Mouse (Mus musculus) midbrain, embryonic 14.5 days (tissue): ENCODE measurements around the gene Kirrel. TPM values are rescaled to one million over a fixed set of nuclear protein-coding genes. Genes with fewer than 3 reads are reported as not detected.
A peak's percentile ranks its signal among the peaks of the same experiment; 100 is the strongest.

ENCODE experiments used
- ATAC-seq: fragments of 200-750 bp; cut with Nextera tagmentation; 2 replicates; pipeline ENCODE4 v1.8.0; 2017; ENCODE audit warnings: moderate number of reproducible peaks, moderate library complexity; ENCODE audit not compliant: low FRiP score, low TSS enrichment
- DNase-seq: peaks from one replicate; pipeline ENCODE4 v3.0.0-alpha.2; 2015
- H3K27ac ChIP-seq: fragments of 300-500 bp; sonication (generic); replicated peaks from 2 replicates; pipeline ENCODE4 v1.5.1; 2014; ENCODE audit warnings: mild to moderate bottlenecking, low read depth, low read length, moderate library complexity
- H3K27me3 ChIP-seq: fragments of 300-500 bp; sonication (generic); 2 replicates; pipeline ENCODE4 v1.6.1; 2014; ENCODE audit warnings: low read length, control low read depth, mixed read lengths; ENCODE audit not compliant: control insufficient read depth, insufficient read depth
- H3K36me3 ChIP-seq: fragments of 300-500 bp; sonication (generic); 2 replicates; pipeline ENCODE4 v1.6.1; 2014; ENCODE audit warnings: low read length, control low read depth; ENCODE audit not compliant: control insufficient read depth, insufficient read depth
- H3K4me1 ChIP-seq: fragments of 300-500 bp; sonication (generic); 2 replicates; pipeline ENCODE4 v1.6.1; 2014; ENCODE audit warnings: mild to moderate bottlenecking, antibody characterized with exemption, low read length, control low read depth; ENCODE audit not compliant: control insufficient read depth, insufficient read depth
- H3K4me2 ChIP-seq: fragments of 300-500 bp; sonication (generic); 2 replicates; pipeline ENCODE4 v1.6.1; 2014; ENCODE audit warnings: mild to moderate bottlenecking, low read length, moderate library complexity
- H3K4me3 ChIP-seq: fragments of 300-500 bp; sonication (generic); replicated peaks from 2 replicates; pipeline ENCODE4 v1.5.1; 2014; ENCODE audit warnings: low read depth, low read length
- H3K9ac ChIP-seq: fragments of 300-500 bp; sonication (generic); replicated peaks from 2 replicates; pipeline ENCODE4 v1.6.1; 2014; ENCODE audit warnings: mild to moderate bottlenecking, low read length, moderate library complexity
- H3K9me3 ChIP-seq: fragments of 300-500 bp; sonication (generic); 2 replicates; pipeline ENCODE4 v1.6.1; 2016; ENCODE audit warnings: low read length, control low read depth, mixed read lengths; ENCODE audit not compliant: control insufficient read depth
- WGBS: fragments of 180-500 bp; shearing (Covaris S2); extraction: QIAGEN DNeasy Blood & Tissue Kit; methylation state at CpG from one replicate; pipeline ENCODE4 v1.1.7; 2014; 5-methylcytosine and 5-hydroxymethylcytosine counted together
- polyA plus RNA-seq: library from polyadenylated mRNA; unstranded; fragments of >200 nt; fragmentation: Nextera tagmentation; extraction: Ambion mirVana; gene quantifications from 2 replicates; pipeline ENCODE4 v1.2.1, GENCODE M21; 2014

The Kirrel gene
- polyA plus RNA-seq, 1 experiment from 2014 or later = 5.8 TPM

- WGBS = 77% methylated on average over 13 of the region's 13 CpGs
- peaks cover 17% of the 10 kb centered on the region for H3K36me3 ChIP-seq
Measured at GRCm38 (mm10) chr3:87089694-87090565, 84.6 kb downstream of the Kirrel start.

GRCm38 (mm10) chr3:87087146-87087545, 87.4 kb downstream of the Kirrel start:
- Histone ChIP-seq H3K4me2 (no peak overlapping the region), H3K27ac (no peak overlapping the region), H3K36me3 (peaks cover 40% of the 10 kb centered on the region), H3K9ac (no peak overlapping the region), H3K9me3 (no peaks in the 10 kb centered on the region), H3K4me1 (no peaks in the 10 kb centered on the region), H3K27me3 (no peaks in the 10 kb centered on the region), H3K4me3 (no peak overlapping the region)
- ATAC-seq (no peak), DNase-seq (no peak)
- WGBS = 56% methylated on average over 7 of the region's 7 CpGs

More at GRCm38 (mm10) chr3:87089694-87090565, 84.6 kb downstream of the Kirrel start:
- DNase-seq (peak; percentile 91), ATAC-seq (peak; percentile 79; the same call in 1 of the 2 replicates)
- no peak overlapping the region for H3K4me3 ChIP-seq
- H3K4me1 ChIP-seq = 0 out of 2 replicates have a peak, but pooled peaks cover 4% of the 10 kb centered on the region
- H3K4me2 ChIP-seq = no peak overlapping the region
- no peak overlapping the region for H3K9ac ChIP-seq
- no peak overlapping the region for H3K27ac ChIP-seq
- no peaks in the 10 kb centered on the region for H3K9me3 ChIP-seq
- no peaks in the 10 kb centered on the region for H3K27me3 ChIP-seq

GRCm38 (mm10) chr3:87082235-87082634, 92.3 kb downstream of the Kirrel start:
- 66% methylated on average over 3 of the region's 3 CpGs for WGBS
- ATAC-seq (peak; percentile 27; the same call in 1 of the 2 replicates), DNase-seq (peak; percentile 56)
- Histone ChIP-seq H3K9me3 (no peaks in the 10 kb centered on the region), H3K36me3 (peaks cover 46% of the 10 kb centered on the region), H3K4me3 (no peak overlapping the region), H3K27me3 (no peaks in the 10 kb centered on the region), H3K4me2 (no peak overlapping the region), H3K4me1 (no peaks in the 10 kb centered on the region), H3K9ac (no peak overlapping the region), H3K27ac (no peak overlapping the region)

GRCm38 (mm10) chr3:87079751-87080150, 94.8 kb downstream of the Kirrel start:
- H3K36me3 ChIP-seq = peaks cover 34% of the 10 kb centered on the region
- no peak overlapping the region for H3K9ac ChIP-seq
- WGBS = 92% methylated on average over 4 of the region's 4 CpGs
- no peak overlapping the region for H3K4me2 ChIP-seq
- no peaks in the 10 kb centered on the region for H3K27me3 ChIP-seq
- H3K9me3 ChIP-seq = no peaks in the 10 kb centered on the region
- no peak for ATAC-seq
- H3K4me1 ChIP-seq = no peaks in the 10 kb centered on the region
- DNase-seq = no peak
- no peak overlapping the region for H3K4me3 ChIP-seq
- no peak overlapping the region for H3K27ac ChIP-seq

DNA sequence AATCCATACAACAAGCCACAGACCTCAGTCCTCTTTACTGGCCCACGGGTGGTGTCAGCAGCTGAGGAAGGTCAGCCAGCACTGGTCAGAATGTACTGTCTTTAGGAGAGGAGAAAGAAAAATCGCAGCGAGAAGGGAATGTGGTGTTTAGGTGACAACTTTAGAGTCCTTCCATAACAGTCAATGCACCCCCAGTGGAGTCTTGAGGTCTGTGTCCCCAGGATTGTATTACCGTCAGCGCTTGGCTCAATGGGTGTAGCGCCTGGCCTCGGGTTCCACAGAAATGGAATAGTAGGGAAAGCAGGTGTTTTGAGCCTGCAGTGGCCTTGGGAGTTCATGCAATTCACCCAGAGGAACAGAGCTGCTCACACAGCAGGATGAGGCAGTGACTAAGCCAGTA, 95.2 kb downstream of the Kirrel start:
- WGBS = 93% methylated on average over 7 of the region's 7 CpGs
- Histone ChIP-seq H3K9ac (no peak overlapping the region), H3K27me3 (no peaks in the 10 kb centered on the region), H3K4me1 (no peaks in the 10 kb centered on the region), H3K27ac (no peak overlapping the region), H3K36me3 (peaks cover 30% of the 10 kb centered on the region), H3K4me3 (no peak overlapping the region), H3K4me2 (no peak overlapping the region), H3K9me3 (no peaks in the 10 kb centered on the region)
- no peak for DNase-seq
- ATAC-seq = no peak

- Histone ChIP-seq H3K9ac (no peak overlapping the region), H3K4me1 (peaks cover 4% of the 10 kb centered on the region; the same call in 1 of the 2 replicates), H3K9me3 (no peaks in the 10 kb centered on the region), H3K4me2 (no peak overlapping the region), H3K36me3 (peaks cover 14% of the 10 kb centered on the region), H3K27ac (no peak overlapping the region), H3K4me3 (no peak overlapping the region), H3K27me3 (no peaks in the 10 kb centered on the region)
- WGBS = 84% methylated on average over 9 of the region's 9 CpGs
- no peak for ATAC-seq
- DNase-seq = no peak
Measured at GRCm38 (mm10) chr3:87077681-87078080, 96.9 kb downstream of the Kirrel start.

DNA sequence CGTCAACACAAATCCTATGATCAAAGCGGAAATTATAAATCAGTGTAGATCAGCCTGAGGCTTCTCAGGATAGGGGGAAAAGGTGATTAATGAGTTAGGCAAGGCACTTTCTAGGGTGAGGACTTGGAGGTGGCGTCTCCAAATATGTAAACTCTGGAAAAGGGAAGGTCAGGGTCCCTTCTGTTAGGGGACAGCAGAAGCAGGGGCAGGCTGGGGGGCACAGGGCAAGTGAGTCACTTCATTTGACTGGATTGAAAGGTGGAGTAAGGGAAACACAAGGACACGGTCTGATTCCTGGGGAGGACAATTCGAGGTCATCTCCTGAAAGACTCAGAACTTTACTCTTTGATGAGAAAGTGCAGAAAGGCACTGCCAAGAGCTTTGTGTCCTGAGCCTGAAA, 97.6 kb downstream of the Kirrel start:
- no peak overlapping the region for H3K4me3 ChIP-seq
- no peak overlapping the region for H3K27ac ChIP-seq
- DNase-seq (no peak), ATAC-seq (no peak)
- H3K36me3 ChIP-seq = peaks cover 10% of the 10 kb centered on the region
- no peaks in the 10 kb centered on the region for H3K27me3 ChIP-seq
- no peak overlapping the region for H3K9ac ChIP-seq
- WGBS = 87% methylated on average over 5 of the region's 5 CpGs
- no peak overlapping the region for H3K4me2 ChIP-seq
- peaks cover 4% of the 10 kb centered on the region; the same call in 1 of the 2 replicates for H3K4me1 ChIP-seq
- H3K9me3 ChIP-seq = no peaks in the 10 kb centered on the region

- H3K9ac ChIP-seq = no peak overlapping the region
- ATAC-seq = no peak
Measured at GRCm38 (mm10) chr3:87076161-87076560, 98.4 kb downstream of the Kirrel start.

More at GRCm38 (mm10) chr3:87076161-87076560, 98.4 kb downstream of the Kirrel start:
- no peak for DNase-seq
- H3K27me3 ChIP-seq = no peaks in the 10 kb centered on the region
- H3K4me1 ChIP-seq = peaks cover 4% of the 10 kb centered on the region; the same call in 1 of the 2 replicates
- H3K4me2 ChIP-seq = no peak overlapping the region
- WGBS = 83% methylated on average over 7 of the region's 7 CpGs
- H3K9me3 ChIP-seq = no peaks in the 10 kb centered on the region
- H3K4me3 ChIP-seq = no peak overlapping the region
- H3K36me3 ChIP-seq = peaks cover 4% of the 10 kb centered on the region
- H3K27ac ChIP-seq = no peak overlapping the region
